Mouse (Mus musculus): ENCODE measurements at regions not wholly inside any gene's neighbourhood (a gene's known extent, or its start where the extent isn't known, plus 50 kb on each side); places are given as distances from the start of the nearest gene placed in this dataset.

DNA sequence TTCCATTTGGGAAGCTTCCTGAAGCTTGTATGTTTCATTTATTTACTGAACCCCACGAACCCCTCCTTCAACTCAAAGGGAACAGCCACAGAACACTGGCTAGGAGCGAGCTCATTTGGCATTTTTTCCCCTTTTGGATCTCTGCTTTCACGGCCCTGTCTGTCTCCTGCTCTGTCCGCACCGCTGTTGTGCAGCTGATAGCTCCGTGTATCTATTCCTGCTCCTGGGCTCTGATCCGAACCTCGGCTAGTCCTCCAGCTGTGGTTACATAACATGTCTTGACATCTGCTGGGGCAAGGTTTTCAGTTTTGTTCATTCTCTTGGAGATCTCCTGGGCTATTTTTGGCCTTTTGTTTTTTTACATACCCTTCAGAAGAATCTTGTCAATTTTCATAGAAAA is 525.1 kb upstream of the Fam19a5 start:
- TF ChIP-seq CTCF (IDR thresholded peaks at IDR 0.05; ENCODE audit: borderline replicate concordance, insufficient read depth, low read depth, low read length): no peak
- no peak for TF ChIP-seq POLR2A (IDR thresholded peaks at IDR 0.05; ENCODE audit: borderline replicate concordance, insufficient read depth, low read length)

Data from cerebellum, adult 2 months (tissue).